Mouse (Mus musculus): Measurements from ENCODE around the gene Mlip.

Gene Mlip

DNA sequence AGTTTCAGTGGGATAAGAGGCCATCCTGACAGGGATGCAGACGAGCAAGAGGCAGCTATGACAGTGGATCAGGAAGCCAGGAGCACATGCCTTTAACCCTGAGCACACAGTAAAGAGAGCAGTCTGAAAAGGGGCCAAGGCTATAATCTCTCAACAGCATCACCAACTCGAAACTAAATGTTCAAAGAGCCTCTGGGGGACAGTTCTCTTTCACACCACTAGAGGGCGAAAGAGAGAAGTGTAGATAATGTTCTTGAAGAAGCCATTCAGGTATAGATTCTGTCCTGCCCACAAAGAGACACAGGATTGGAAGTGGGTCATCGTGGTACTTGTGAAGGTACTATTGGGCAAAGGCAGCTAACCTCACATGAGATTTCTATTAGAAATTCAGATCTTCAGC lies 1.2 kb upstream of the Mlip start:
- DNase-seq (ENCODE audit: low read depth in 1 of 2, low spot score in 2 of 2) = no peak

DNA sequence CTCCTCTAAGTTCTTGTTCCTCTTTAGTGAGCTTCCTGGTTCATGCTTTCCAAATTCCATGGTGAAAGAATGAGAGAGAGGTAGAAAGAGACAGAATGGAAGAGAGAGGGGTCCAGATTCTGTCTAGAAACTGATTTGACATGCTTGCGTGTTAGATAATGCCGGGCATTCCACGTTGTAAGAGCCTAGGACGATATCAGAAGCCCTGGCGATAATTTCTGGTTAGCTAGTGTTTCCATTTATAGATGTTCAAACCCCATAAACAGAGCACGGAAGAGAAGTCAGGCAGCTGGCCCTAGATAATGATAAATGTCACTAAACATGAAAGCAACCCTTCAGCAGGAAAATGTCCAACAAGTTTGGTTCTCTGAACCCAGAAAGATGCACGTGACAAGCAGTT lies 5.1 kb downstream of the Mlip start:
- no peak for DNase-seq (ENCODE audit: low read depth in 1 of 2, low spot score in 2 of 2)

DNA sequence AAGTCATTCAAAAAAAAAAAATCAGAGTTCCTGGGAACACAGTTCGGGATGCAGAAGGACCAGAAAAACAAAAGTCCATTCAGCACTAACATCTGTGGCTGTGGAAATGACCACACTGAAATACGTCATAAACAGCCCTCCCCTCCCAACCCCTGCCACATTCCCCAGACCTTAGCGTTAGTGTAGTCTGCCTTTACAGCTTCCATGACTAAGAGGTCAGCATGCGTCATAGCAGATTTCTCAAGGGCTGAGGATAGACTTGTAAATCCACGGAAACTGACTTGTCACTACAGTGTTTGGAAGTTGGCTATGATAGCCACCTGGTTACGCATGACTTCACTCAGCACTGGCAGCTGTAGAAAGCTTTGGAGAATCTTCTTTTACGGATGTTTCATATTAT lies 8.5 kb downstream of the Mlip start:
- no peak for DNase-seq (ENCODE audit: low read depth in 1 of 2, low spot score in 2 of 2)

DNA sequence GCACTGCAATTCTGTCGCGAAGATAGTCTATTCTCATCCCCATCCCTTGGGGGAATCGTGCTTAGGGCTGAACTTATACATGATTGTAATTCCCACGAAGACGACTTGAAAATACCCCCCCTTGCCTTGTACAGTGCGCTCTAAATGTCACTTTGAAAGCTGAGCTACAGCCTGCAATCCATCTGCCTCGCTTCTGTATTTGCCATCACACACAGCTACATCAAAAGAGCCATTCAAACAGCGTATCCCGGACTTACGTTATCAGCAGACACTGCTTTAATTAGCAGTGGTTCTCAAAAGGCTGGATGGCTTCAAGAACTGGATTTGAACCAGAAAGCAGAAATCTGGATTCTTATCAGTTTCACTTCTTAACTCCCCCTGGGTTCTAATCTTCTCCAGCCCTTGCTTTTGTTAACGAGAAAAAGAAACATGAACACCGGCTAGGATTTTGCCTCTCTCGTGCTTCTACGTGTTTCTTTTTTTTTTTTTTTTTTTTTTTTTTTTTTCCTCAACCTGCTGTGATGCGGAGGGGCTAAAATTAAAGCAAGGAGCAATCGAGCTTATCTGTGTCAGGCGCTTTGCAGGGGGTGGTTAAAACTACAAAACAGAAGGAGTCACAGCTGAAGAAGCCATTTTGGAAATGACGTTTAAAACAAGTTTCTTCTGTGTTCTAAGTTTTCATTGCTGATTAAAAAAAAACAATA lies 12.5 kb downstream of the Mlip start:
- no peak for DNase-seq (ENCODE audit: low read depth in 1 of 2, low spot score in 2 of 2)

DNA sequence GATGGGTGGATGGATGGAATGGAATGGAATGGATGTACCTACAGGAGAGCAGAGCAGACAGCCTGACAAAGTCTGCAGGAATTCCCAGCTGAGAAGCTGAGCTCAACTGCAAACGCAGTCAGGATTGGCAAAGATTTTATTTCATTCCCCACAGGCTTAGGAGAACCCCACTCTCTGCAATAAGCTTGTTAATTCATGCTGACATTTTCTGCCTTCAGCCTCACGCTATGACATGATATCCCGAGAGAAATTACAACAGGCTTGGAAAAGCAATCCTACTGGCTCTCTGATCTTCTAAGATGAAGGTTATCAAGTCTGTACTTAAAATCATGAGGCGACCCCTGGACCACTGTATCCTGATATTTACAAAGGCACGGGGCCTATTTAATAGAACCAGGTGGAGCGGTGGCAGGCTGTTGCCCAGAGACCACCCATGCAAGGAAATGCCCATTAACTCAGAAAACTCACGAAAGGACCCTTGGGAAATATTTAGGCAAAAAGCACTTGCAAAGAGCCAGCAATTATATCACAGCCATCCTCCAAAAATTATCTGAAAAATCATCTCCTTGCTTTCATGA lies 13.1 kb downstream of the Mlip start:
- DNase-seq (ENCODE audit: low read depth in 1 of 2, low spot score in 2 of 2) = no peak

DNA sequence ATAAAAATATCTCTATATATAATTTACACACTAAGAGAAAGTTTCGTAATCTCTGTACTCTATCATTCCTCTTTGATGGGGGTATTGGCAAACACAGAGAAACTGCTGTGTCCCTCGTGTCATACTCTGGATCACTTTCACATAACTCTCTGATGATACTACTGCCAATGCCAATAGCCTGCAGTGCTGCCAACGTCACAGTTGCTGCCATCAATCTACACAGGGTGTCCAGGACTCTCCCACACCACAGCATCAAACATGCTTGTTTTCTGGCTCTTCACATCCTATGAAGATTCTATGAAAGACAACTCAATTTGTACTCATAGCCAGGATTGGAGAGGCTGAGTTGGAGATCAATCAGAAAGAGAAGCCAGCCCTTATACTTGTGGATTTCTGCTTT lies 17.4 kb downstream of the Mlip start:
- DNase-seq (ENCODE audit: low read depth in 1 of 2, low spot score in 2 of 2) = no peak

DNA sequence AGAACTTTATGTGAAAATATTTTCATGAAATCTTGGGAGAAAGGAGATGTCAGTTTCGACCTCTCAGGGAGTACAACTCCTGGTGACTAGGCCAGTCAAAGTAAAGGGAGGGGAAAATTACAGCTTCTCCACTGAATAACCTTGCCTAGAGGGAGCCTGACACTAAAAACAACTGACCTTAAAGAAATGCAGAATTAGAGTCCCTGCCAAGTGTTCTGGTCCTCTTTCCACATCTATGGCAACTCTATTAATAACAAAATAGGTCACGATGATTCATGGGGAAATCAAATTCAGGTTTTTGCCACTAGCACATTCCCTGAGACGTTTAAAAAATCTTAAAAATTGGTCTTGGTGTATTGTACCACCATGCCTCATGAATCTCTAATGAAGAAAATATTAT lies 34.4 kb downstream of the Mlip start:
- no peak for DNase-seq (ENCODE audit: low read depth in 1 of 2, low spot score in 2 of 2)

DNA sequence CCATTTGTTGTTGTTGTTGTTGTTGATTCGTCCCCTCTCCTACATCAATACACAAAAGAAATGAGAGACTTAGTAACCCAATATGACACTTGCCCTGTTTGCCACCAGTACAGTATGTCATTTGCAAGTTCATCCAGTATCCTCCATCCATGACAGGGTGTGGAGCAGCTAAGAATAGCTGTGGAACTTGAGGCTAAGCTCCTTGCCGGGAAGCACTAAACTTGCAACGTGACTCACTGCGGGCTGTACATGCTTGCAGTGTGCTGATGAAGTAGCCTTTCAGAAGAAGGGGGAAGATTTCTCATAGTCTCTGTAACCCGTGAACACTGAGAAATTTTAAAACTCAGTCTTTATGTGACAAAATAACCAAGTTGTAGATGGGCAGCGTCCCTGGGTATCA lies 42.2 kb downstream of the Mlip start:
- DNase-seq (ENCODE audit: low read depth in 1 of 2, low spot score in 2 of 2) = no peak

DNA sequence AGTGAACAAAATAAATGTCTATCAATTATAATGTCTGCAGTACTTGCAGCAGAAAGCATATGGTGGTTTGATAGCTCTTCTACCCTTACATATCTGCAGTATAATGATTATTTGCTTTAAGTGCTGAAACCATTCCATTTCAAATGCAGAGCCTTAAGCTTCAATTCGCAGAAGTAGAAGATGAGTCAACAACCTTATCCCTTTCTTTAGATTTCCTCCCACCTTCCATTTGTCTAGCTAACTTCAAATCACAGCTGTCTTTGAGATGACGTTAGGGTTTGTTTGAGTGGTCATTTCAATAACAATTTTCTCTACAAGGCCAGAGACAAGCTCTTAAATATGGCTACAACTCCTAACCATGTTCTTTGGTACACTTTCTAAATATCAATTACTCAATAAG lies 47.4 kb downstream of the Mlip start:
- DNase-seq (ENCODE audit: low read depth in 1 of 2, low spot score in 2 of 2) = no peak

DNA sequence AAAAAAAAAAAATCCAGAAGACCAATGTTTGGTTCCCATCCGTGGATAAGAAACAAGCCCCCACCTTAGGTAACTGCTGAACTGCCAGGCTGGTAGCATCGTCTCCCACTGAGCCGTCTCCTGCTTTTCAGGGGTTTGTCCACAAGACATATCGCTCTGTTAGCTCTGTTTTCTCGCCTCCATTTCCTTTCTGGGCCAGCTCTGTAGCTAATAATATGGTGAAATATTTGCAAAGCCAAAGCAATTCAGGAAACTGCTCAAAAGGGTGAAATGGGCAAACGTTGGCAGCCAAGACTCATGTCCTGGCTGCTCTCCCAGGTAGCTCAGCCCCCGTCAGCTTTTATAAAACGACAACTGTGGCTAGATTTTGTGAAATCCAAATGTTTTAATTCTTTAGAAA lies 50.4 kb downstream of the Mlip start:
- no peak for DNase-seq (ENCODE audit: low read depth in 1 of 2, low spot score in 2 of 2)

DNA sequence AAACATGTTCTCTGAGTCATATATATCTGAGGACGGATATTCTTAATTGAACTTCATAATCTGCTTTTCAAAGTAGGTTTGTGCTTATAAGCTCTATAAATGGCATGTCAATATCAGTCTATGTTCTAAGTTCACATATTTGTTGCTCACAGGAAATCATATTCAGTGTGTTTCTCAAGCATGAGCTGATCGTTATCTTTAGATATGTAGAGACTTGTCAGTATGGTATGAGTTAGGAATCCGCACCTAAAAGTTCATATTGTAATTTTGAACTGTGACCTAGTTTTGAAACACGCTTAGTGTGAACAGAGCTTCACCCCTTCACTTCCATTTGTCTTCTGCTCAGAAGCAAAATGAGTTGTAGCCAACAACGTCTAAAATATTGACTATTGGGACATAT lies 64.8 kb downstream of the Mlip start:
- no peak for DNase-seq (ENCODE audit: low read depth in 1 of 2, low spot score in 2 of 2)

DNA sequence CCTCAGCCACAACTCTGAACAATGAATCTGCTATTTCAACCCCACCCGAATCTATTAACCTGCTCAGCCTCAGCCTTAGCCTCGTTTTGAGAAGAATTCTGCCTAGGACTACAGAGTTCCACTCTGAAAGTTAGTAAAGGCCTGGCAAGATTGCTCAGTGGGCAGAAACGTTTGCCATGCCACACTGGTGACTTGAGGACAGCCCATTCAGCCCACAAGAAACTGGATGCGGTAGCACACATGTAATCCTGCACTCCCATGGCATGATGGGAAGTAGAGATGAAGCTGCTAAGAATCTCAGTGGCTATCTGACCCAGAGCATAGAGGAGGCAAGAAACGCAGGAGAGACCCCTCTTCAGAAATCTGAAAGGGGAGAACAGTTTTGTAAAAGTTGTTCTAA lies 73.4 kb downstream of the Mlip start:
- DNase-seq (ENCODE audit: low read depth in 1 of 2, low spot score in 2 of 2) = no peak

DNA sequence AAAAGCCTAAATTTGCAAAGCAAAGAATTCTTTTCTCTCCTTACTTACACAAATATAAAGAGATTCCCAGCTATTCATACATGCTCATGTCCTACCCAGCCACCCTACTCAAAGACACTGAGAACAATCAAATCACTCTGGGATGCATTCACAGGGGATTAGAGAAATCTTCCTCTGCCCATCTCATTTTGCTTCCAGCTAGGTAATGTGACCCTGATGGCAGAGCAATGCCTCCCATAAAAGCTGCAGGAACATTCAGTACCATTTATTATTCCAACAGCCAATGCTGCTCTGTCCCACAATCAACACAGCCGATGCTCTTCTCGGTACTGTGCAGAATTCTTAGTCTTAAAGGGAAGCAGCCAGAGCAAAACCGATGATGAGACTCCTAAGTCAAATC lies 74.7 kb downstream of the Mlip start:
- DNase-seq (ENCODE audit: low read depth in 1 of 2, low spot score in 2 of 2) = no peak

DNA sequence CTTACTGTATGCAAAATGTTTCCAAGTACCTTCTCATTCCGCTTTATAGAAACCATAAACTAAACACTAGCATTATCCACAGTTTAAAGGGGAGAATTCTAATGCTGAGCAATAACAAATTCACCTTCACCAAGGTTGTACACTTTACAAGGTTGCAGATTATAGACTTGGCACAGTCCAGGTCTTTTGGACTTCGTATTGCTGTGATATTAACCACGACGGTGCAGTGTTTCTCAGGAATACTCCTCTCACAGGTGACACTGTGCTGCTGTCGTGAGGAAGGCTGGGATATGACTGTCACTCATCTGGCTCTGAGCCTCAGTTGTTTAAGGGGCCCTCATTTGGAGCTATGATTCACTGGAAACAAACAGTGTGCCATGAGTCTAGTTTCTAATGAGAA lies 75.5 kb downstream of the Mlip start:
- DNase-seq (ENCODE audit: low read depth in 1 of 2, low spot score in 2 of 2) = no peak

DNA sequence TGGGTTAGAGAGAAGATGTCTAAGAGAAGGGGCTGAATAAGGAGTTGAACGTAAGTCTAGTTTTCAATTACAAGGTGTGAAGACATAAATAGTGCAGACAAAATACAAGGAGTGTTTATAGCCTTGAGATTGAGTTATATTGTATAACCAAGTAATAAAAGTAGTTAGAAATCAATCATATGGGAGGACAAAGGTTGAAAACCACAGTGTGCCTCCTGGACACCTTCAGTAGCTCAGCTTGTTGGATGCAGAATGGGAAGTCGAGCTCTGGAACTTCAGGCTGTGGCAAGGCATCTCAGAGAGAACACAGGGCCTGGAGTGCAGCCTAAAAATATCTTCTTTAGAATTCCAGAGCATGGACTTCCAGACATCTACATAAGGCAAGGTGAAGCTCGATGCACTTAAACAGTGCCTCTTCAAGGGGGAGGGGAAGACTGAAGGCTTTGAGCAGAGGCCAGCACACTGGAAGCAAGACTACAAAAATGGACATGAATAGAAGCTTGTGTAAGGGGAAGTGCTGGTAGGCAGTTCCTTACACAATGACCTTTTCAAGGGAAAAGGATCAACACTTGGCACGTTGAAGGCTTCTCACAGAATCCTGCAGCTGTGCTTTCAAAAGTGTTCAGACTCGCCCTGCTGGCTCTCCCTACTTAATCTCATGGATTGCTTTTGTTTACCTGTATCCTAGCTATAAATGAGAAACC lies 76.2 kb downstream of the Mlip start:
- DNase-seq (ENCODE audit: low read depth in 1 of 2, low spot score in 2 of 2) = no peak

DNA sequence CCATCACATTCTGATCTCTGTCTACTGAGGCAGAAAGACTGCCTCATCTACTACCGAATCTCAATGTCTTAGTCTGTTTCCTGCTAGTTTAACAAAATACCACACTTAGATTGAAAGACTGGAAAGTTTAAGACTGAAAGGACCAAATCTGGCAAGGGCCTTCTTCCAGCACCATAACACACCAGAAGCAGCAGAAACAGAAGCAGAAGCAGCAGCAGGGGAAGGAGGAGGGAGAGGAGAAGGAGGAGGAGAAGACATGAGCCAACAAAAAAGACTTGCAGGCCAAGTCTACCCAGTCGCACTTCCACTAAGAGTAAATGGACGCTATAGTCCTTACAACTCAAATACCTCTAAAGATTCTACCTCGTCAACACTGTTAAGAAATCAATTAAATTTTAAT lies 80.0 kb downstream of the Mlip start:
- no peak for DNase-seq (ENCODE audit: low read depth in 1 of 2, low spot score in 2 of 2)

DNA sequence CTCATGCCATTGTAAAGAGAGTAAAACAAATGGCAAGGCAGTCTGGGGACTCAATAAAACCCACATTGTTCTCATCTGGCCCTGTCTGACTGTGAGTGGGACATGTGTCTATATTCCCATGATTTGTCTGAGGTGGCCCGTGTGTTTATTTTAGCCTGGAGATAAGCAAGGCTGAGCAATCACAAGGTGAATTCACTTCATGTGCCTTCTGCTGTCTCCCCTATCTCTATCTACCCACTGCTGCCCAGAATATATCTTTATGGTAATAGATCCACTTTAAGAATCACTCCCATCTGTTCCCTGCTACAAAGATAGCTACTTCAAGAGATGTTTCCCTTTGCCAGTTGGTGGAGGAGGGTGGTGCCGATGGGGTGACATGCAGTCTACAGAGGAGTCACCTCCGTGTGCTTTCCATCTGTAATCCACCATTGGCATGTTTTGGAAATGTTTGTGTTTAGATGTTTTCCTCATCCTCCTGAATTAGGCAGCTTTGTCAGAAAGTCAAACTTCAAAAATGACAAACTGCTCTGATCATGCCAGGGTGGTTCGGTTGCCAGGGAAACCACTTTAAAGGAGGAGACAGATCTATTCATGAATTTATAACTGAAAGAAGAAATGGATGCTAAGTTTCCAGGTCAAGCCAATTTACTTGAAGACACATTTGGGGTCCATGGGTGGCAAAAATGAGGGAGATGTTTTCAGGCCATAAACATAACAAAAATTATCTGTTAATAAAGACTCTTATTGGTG lies 87.3 kb downstream of the Mlip start:
- no peak for DNase-seq (ENCODE audit: low read depth in 1 of 2, low spot score in 2 of 2)

DNA sequence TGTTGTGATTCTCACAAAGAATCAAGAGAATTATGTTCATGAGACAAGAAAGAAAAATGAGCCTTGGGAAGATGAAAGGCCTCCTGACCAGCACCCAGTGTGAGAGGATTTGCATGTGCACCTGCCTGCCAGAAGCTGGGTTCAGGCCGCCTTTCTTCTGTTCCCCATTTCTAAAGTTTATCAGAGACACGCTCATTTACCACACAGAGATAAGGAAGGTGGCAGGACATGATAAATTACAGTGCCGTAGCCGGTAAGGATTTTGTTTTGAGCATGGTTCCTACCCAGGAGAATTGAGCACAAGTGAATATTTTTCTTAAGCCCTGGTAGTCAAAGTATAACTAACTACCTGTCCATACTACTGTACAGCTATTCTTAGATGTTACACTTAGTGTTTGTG lies 93.7 kb downstream of the Mlip start:
- DNase-seq (ENCODE audit: low read depth in 1 of 2, low spot score in 2 of 2) = no peak

DNA sequence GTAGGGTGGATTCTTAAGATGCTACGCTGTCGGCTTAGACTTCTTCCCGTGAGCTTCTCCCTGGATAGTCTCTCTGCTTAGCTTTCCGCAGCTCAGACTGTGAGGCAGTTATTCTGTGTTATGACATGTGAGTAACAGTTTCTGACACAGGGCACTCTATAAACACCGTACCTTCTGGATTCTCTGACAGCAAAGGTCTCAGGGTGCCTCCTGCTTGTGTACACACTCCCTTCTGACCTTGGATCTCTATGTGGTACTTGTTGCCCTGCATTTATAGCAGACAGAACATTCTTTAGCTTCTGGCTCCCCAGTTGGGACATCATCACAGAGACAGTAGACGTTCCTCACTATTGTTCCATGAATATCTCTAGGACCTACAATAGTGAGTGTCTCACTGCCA lies 94.5 kb downstream of the Mlip start:
- DNase-seq (ENCODE audit: low read depth in 1 of 2, low spot score in 2 of 2) = no peak

DNA sequence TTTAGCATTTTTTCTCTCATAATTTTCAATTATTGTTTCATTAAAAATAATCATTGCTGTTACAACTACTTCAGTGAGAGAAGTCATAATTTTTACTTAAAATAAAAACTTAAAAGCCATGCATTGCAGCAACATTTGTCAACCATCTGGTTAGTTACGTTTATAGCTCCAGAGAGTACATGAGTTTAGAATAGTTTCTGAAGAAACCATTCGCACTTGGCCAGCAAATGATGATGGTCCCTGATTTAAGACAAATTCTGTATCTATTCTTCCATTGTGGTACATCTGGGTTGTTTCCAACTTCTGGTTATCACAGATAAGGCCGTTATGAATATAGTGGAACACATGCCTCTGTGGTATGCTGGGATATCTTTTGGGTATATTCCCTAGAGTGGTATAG lies 98.3 kb downstream of the Mlip start:
- no peak for DNase-seq (ENCODE audit: low read depth in 1 of 2, low spot score in 2 of 2)

DNA sequence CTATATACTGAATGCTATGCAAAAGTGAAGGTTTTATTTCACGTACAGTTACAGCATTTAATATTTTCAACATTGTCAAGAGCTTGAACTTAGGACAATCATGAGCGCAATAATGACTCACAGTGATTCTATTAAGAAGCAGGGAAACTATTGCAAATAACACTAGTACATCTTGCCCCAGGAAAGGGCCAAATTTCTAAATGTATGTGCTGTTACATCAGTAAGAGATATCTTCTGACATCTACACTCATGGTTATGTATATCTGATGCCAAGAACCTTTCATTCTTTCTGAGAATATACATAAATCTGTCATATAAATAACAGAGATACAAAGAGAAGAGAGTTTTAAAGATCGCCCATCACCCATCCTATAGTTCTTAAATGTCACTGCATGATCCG lies 100.0 kb downstream of the Mlip start:
- no peak for DNase-seq (ENCODE audit: low read depth in 1 of 2, low spot score in 2 of 2)

DNA sequence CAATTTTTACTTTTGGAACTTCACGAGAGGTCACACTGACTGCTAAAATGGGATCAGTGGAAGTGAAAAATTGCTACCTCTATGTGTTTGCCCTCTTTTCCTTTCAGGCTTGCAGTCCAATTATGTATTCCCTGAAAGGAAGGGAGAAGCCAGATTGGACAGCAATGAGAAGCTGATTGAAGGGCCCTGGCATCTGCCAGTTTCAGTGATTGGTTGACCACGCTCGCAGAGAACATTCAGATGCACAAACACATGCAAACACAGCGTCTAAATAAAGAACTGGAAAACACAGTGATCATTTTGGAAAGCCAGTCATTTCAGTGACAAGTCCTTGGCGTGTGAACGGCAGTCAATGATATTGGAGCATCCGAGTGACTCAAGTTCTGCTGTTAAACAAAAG lies 100.6 kb downstream of the Mlip start:
- no peak for DNase-seq (ENCODE audit: low read depth in 1 of 2, low spot score in 2 of 2)
